8 mouse cellular contexts compared by ENCODE assay signal in genomic region chr3:52762549-52762948, GRCm38 (mm10).
"Had no signal": no experiment of that assay in that cellular context is flagged by ENCODE, and none has a peak within 500 bp of the region (broad histone marks: within the 10 kb centered on the region; RNA-seq: fewer than 3 reads in every experiment).

No protein-coding gene starts in this region.

- DNase-seq: kidney, postnatal 25 days; layer of hippocampus, postnatal 36 days; liver, embryonic 13.5 days; lung, embryonic 14.5 days; right cerebral cortex, adult 18-20 months; right cerebral cortex, postnatal 14 days; right cerebral cortex, postnatal 4 days; thymus, postnatal 36 days had no signal
